Mouse (Mus musculus) liver, adult 2 months (tissue): ENCODE measurements around the gene Ackr2.

ENCODE experiments used
- CTCF ChIP-seq: fragments of 200-500 bp; IDR thresholded peaks from 2 replicates; pipeline ENCODE4 v1.5.1; 2011; ENCODE audit warnings: low read depth, low read length, control low read depth
- POLR2A ChIP-seq: fragments of 200-500 bp; IDR thresholded peaks from 2 replicates; pipeline ENCODE4 v1.6.1; 2011; ENCODE audit warnings: low read length, control low read depth; ENCODE audit not compliant: insufficient read depth; ENCODE audit errors: extremely low read depth

DNA sequence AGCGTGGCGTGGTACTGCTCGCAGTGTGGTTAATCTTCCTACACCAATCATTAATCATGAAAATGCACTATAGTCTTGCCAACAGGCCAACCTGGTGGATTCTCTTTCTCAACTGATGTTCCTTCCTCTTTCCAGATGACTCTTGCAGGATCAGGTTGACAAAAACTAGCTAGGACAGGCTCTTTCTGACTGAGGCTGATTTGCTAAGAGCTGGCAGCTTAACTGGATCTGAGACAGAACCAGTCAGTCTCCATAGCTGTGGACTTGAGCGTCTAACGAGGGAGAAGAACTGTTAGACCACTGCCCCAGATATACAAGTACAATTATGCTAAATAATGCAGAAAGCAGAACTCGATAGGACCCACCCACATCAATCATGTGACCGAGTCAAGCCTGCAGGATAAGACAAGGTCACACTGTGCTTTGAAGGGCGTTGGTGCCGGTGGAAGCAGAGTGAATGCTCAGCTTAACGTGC is 20.9 kb downstream of the Ackr2 start:
- TF ChIP-seq CTCF (no peak), POLR2A (no peak)
